Mouse (Mus musculus): ENCODE results near the gene 2610318N02Rik.
"Not testable (repeated sequence)": the region's sequence is repeated elsewhere in the genome, so short reads cannot be mapped to it uniquely, and the experiment has no call there.

Gene 2610318N02Rik

GRCm38 (mm10) chr16:17124871-17125520 is at the start of gene 2610318N02Rik:
TSS of gene 2610318N02Rik (minus strand) at chr16:17125167.
- peak; percentile 81 for DNase-seq (ENCODE audit: extremely low spot score, low read depth, low spot score)

GRCm38 (mm10) chr16:17168049-17168448 is 43.1 kb upstream of the 2610318N02Rik start:
- no peak for DNase-seq (ENCODE audit: extremely low spot score, low read depth, low spot score)

GRCm38 (mm10) chr16:17167179-17167578 is 42.2 kb upstream of the 2610318N02Rik start:
- no peak for DNase-seq (ENCODE audit: extremely low spot score, low read depth, low spot score)

- not testable (repeated sequence) for DNase-seq (ENCODE audit: extremely low spot score, low read depth, low spot score)
Observed at GRCm38 (mm10) chr16:17165478-17165877, 40.5 kb upstream of the 2610318N02Rik start.

- DNase-seq (ENCODE audit: extremely low spot score, low read depth, low spot score): no peak
Observed at GRCm38 (mm10) chr16:17154346-17154745, 29.4 kb upstream of the 2610318N02Rik start.

- no peak for DNase-seq (ENCODE audit: extremely low spot score, low read depth, low spot score)
Observed at GRCm38 (mm10) chr16:17151874-17152273, 26.9 kb upstream of the 2610318N02Rik start.

GRCm38 (mm10) chr16:17150520-17151258 is 25.7 kb upstream of the 2610318N02Rik start:
- no peak for DNase-seq (ENCODE audit: extremely low spot score, low read depth, low spot score)

GRCm38 (mm10) chr16:17148084-17148483 is 23.1 kb upstream of the 2610318N02Rik start:
- DNase-seq (ENCODE audit: extremely low spot score, low read depth, low spot score): no peak

GRCm38 (mm10) chr16:17147391-17147929 is 22.5 kb upstream of the 2610318N02Rik start:
- DNase-seq (ENCODE audit: extremely low spot score, low read depth, low spot score): no peak

- DNase-seq (ENCODE audit: extremely low spot score, low read depth, low spot score): peak; percentile 77
Observed at GRCm38 (mm10) chr16:17146772-17147235, 21.8 kb upstream of the 2610318N02Rik start, which contains the start of gene Ccdc116. TSS of gene Ccdc116 (minus strand) at chr16:17147229.

- DNase-seq (ENCODE audit: extremely low spot score, low read depth, low spot score): no peak
Observed at GRCm38 (mm10) chr16:17144339-17144738, 19.4 kb upstream of the 2610318N02Rik start, which contains the start of gene Ydjc. TSS of gene Ydjc (plus strand) at chr16:17144621.

- DNase-seq (ENCODE audit: extremely low spot score, low read depth, low spot score): no peak
Observed at GRCm38 (mm10) chr16:17137355-17137754, 12.4 kb upstream of the 2610318N02Rik start.

GRCm38 (mm10) chr16:17132906-17133200 is 7.9 kb upstream of the 2610318N02Rik start:
- no peak for DNase-seq (ENCODE audit: extremely low spot score, low read depth, low spot score)

- peak; percentile 81 for DNase-seq (ENCODE audit: extremely low spot score, low read depth, low spot score)
Observed at GRCm38 (mm10) chr16:17132089-17132905, 7.3 kb upstream of the 2610318N02Rik start, which contains the start of gene Sdf2l1. TSS of gene Sdf2l1 (minus strand) at chr16:17132383.

- no peak for DNase-seq (ENCODE audit: extremely low spot score, low read depth, low spot score)
Observed at GRCm38 (mm10) chr16:17131191-17132088, 6.5 kb upstream of the 2610318N02Rik start.

GRCm38 (mm10) chr16:17127292-17127691 is 2.3 kb upstream of the 2610318N02Rik start:
- DNase-seq (ENCODE audit: extremely low spot score, low read depth, low spot score): no peak

- no peak for DNase-seq (ENCODE audit: extremely low spot score, low read depth, low spot score)
Observed at GRCm38 (mm10) chr16:17124119-17124870, 672 bp downstream of the 2610318N02Rik start.

GRCm38 (mm10) chr16:17121569-17121968 is 3.4 kb downstream of the 2610318N02Rik start:
- no peak for DNase-seq (ENCODE audit: extremely low spot score, low read depth, low spot score)

GRCm38 (mm10) chr16:17117309-17117799 is 7.6 kb downstream of the 2610318N02Rik start:
- DNase-seq (ENCODE audit: extremely low spot score, low read depth, low spot score): no peak
